In genomic region chr3:66462341-66462740, GRCm38 (mm10) we compare ENCODE assay signal across 16 mouse cellular contexts.
"Had no signal": no experiment of that assay in that cellular context is flagged by ENCODE, and none has a peak within 500 bp of the region (broad histone marks: within the 10 kb centered on the region; RNA-seq: fewer than 3 reads in every experiment).

No protein-coding gene starts in this region.

- H3K27me3 ChIP-seq: neural tube, embryonic 13.5 days; neural tube, embryonic 15.5 days; stomach, embryonic 15.5 days had no signal

- H3K4me3 ChIP-seq: neural tube, embryonic 13.5 days; neural tube, embryonic 15.5 days; stomach, embryonic 15.5 days had no signal

- H3K4me1 ChIP-seq: neural tube, embryonic 13.5 days; neural tube, embryonic 15.5 days; stomach, embryonic 15.5 days had no signal

- H3K9ac ChIP-seq: neural tube, embryonic 13.5 days; neural tube, embryonic 15.5 days; stomach, embryonic 15.5 days had no signal

- H3K4me2 ChIP-seq: neural tube, embryonic 13.5 days; neural tube, embryonic 15.5 days; stomach, embryonic 15.5 days had no signal

- H3K9me3 ChIP-seq: neural tube, embryonic 13.5 days; neural tube, embryonic 15.5 days; stomach, embryonic 15.5 days had no signal

- H3K36me3 ChIP-seq: neural tube, embryonic 13.5 days; neural tube, embryonic 15.5 days; stomach, embryonic 15.5 days had no signal

- H3K27ac ChIP-seq: neural tube, embryonic 13.5 days; neural tube, embryonic 15.5 days; stomach, embryonic 15.5 days; stomach, postnatal 0 days had no signal

- DNase-seq: retina, postnatal 1 day; right cerebral cortex, adult 18-20 months; right cerebral cortex, postnatal 14 days; right cerebral cortex, postnatal 25 days; right cerebral cortex, postnatal 4 days; spleen, adult 18-20 months; thymus, adult 18-20 months; thymus, adult 2 months; thymus, postnatal 14 days; thymus, postnatal 25 days; thymus, postnatal 36 days; thymus, postnatal 4 days had no signal
